Mouse (Mus musculus): ENCODE results near the gene Rnf169.

DNA sequence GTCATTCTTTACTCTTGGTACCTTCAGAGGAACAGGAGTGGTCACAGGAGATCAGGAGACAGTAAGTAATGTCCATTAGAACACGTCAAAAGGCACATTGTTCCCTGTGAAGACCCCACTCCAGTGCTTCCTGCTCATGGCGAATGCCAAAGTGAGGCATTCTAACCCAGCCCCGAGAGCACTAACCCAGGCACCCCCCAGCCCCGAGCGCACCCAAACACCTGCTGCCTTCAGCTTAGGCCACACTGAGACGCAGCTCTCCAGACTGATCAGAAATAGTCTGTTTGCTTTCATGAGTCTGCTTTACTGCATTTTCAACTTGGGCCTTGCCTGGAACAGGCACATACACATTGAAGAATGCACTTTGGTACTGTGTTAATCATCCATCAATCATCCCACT is 60.3 kb downstream of the Rnf169 start:
- TF ChIP-seq POLR2A (IDR thresholded peaks at IDR 0.05; ENCODE audit: control insufficient read depth, low read depth, low read length): no peak
- TF ChIP-seq CTCF (IDR thresholded peaks at IDR 0.05; ENCODE audit: control insufficient read depth, insufficient read depth, insufficient replicate concordance, low read depth, low read length): no peak
